Mouse (Mus musculus): Measurements from ENCODE around the gene Tcf3. TPM values are rescaled to one million over a fixed set of nuclear protein-coding genes. Genes with fewer than 3 reads are reported as not detected.
A peak's percentile ranks its signal among the peaks of the same experiment; 100 is the strongest.

Tcf3 gene
- total and polyA plus RNA-seq, 2 experiments from 2014 or later: 24.8 to 91.1 TPM

DNA sequence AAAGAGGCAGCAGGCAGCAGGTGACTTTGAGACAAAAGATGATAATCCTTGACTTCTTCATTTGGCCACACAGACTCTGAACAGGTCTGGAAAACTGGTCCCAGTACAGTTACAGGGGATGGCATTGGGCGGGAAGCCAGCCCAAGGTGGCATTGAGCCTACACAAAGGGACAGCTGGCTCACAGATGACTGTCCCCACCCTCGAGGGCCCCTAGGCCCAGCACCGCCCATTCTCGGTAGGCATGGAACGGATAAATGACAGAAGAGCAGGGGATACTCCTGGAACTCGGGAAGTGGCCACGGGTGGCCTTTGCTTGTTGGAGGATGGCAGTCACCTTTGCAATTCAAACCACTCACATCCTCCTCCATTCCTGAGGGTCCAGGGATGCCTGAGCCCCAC, 48.1 kb downstream of the Tcf3 start:
- peak overlapping the region; percentile 59 for H3K4me3 ChIP-seq (ENCODE audit: low read depth, low read length)
- H3K9ac ChIP-seq (replicated peaks; ENCODE audit: low read length, poor library complexity, severe bottlenecking): peak overlapping the region; percentile 99
- peaks cover 16% of the 10 kb centered on the region for H3K4me1 ChIP-seq (ENCODE audit: insufficient read depth, low read length)
- peak; percentile 55 for DNase-seq (ENCODE audit: low spot score)
- no peak for TF ChIP-seq CTCF (IDR thresholded peaks at IDR 0.05)
- 3% methylated on average over 7 of the region's 7 CpGs for WGBS
- H3K36me3 ChIP-seq (ENCODE audit: insufficient read depth, low read length): peaks cover 20% of the 10 kb centered on the region
- no peak for ATAC-seq (ENCODE audit: low FRiP score)
- H3K27ac ChIP-seq (ENCODE audit: low read depth, low read length): peak overlapping the region; percentile 96
- H3K4me2 ChIP-seq (ENCODE audit: low read depth, low read length, poor library complexity, severe bottlenecking): peak overlapping the region; percentile 94
- no peaks in the 10 kb centered on the region for H3K27me3 ChIP-seq (ENCODE audit: insufficient read depth, low read length)
- H3K9me3 ChIP-seq (ENCODE audit: low read length): no peaks in the 10 kb centered on the region

DNA sequence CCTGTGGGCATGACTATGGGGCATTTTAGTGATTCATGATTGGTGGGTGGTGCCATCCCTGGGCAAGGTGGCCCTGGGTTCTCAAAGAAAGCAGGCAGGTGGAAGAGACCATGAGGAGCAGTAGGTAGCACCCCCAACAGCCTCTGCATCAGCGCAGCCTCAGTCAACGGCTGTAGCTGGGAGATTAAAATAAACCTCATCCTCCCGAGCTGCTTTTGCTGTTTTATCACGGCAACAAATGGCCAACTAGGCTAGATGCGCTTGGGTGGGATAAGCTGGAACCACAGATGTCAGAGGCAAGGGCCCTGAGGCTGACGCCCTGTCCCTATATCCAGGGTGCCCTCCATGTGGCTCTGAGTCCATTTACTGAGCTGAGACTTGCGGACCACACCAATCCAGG, 48.7 kb downstream of the Tcf3 start:
- Histone ChIP-seq H3K27me3 (ENCODE audit: insufficient read depth, low read length) (no peaks in the 10 kb centered on the region), H3K4me2 (ENCODE audit: low read depth, low read length, poor library complexity, severe bottlenecking) (peak overlapping the region; percentile 94), H3K27ac (ENCODE audit: low read depth, low read length) (peak overlapping the region; percentile 96), H3K36me3 (ENCODE audit: insufficient read depth, low read length) (peaks cover 25% of the 10 kb centered on the region), H3K9ac (replicated peaks; ENCODE audit: low read length, poor library complexity, severe bottlenecking) (peak overlapping the region; percentile 99), H3K4me3 (ENCODE audit: low read depth, low read length) (peak overlapping the region; percentile 59), H3K4me1 (ENCODE audit: insufficient read depth, low read length) (peaks cover 16% of the 10 kb centered on the region), H3K9me3 (ENCODE audit: low read length) (no peaks in the 10 kb centered on the region)
- WGBS: 43% methylated on average over 7 of the region's 7 CpGs
- DNase-seq (ENCODE audit: low spot score) (no peak), ATAC-seq (ENCODE audit: low FRiP score) (no peak)
- TF ChIP-seq CTCF (IDR thresholded peaks at IDR 0.05): no peak

DNA sequence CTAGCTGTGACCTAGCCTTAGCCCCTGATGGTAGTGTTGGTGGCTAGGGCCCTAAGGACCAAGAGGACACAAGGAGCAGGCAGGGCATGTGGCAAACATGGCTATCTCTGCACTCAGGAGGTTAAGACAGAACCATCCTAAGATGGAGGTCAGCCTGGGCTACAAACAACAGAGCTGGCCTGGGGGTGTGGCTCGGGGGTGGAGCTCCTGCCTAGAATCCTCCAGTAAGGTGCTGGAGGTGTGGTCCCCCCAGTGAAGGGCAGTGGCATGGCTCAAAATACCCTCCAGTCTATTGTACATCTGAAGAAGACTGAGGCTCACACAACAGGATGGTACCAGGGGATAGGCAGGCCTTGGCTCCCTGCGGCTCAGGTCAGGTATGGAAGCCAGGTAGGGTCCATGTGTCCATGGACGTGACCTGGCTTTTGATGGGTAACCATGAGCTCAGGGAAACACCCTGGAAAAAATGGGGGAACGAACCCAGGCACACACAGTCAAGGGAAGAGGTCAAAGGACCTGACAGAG, 49.3 kb downstream of the Tcf3 start:
- WGBS: 83% methylated on average over 4 of the region's 4 CpGs
- H3K4me2 ChIP-seq (ENCODE audit: low read depth, low read length, poor library complexity, severe bottlenecking): peak overlapping the region; percentile 94
- H3K9ac ChIP-seq (replicated peaks; ENCODE audit: low read length, poor library complexity, severe bottlenecking): peak overlapping the region; percentile 99
- no peaks in the 10 kb centered on the region for H3K9me3 ChIP-seq (ENCODE audit: low read length)
- no peaks in the 10 kb centered on the region for H3K27me3 ChIP-seq (ENCODE audit: insufficient read depth, low read length)
- peaks cover 31% of the 10 kb centered on the region for H3K36me3 ChIP-seq (ENCODE audit: insufficient read depth, low read length)
- peak overlapping the region; percentile 59 for H3K4me3 ChIP-seq (ENCODE audit: low read depth, low read length)
- peak overlapping the region; percentile 96; the same call in 1 of the 2 replicates for H3K27ac ChIP-seq (ENCODE audit: low read depth, low read length)
- ATAC-seq (ENCODE audit: low FRiP score) (no peak), DNase-seq (ENCODE audit: low spot score) (no peak)
- peaks cover 16% of the 10 kb centered on the region for H3K4me1 ChIP-seq (ENCODE audit: insufficient read depth, low read length)
- no peak for TF ChIP-seq CTCF (IDR thresholded peaks at IDR 0.05)

DNA sequence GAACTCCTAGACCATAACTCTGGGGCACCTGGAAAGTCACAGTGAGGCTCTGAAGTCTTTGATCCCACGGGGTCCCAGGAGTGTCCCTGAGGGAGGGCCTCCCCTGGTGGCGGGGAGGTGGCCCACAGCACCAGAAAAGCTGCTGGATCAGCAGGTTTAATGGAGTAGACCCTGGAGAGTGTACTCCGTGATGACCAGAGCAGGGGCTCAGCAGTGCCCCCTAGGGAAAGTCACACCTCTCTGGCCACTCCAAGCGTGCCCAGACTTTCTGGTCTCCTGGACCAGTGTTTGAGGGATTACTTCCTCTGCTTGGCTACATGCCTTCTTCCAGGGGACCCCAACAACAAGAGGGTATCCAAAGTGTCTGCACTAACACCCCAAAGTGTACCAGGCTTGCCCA, 50.0 kb downstream of the Tcf3 start:
- H3K4me2 ChIP-seq (ENCODE audit: low read depth, low read length, poor library complexity, severe bottlenecking): peak overlapping the region; percentile 94
- peaks cover 31% of the 10 kb centered on the region for H3K36me3 ChIP-seq (ENCODE audit: insufficient read depth, low read length)
- WGBS: 51% methylated on average over 4 of the region's 4 CpGs
- peak overlapping the region; percentile 59 for H3K4me3 ChIP-seq (ENCODE audit: low read depth, low read length)
- no peaks in the 10 kb centered on the region for H3K27me3 ChIP-seq (ENCODE audit: insufficient read depth, low read length)
- peak overlapping the region; percentile 99 for H3K9ac ChIP-seq (replicated peaks; ENCODE audit: low read length, poor library complexity, severe bottlenecking)
- ATAC-seq (ENCODE audit: low FRiP score) (no peak), DNase-seq (ENCODE audit: low spot score) (no peak)
- no peak overlapping the region for H3K27ac ChIP-seq (ENCODE audit: low read depth, low read length)
- peak; percentile 47 for TF ChIP-seq CTCF (IDR thresholded peaks at IDR 0.05)
- no peaks in the 10 kb centered on the region for H3K9me3 ChIP-seq (ENCODE audit: low read length)
- peaks cover 14% of the 10 kb centered on the region for H3K4me1 ChIP-seq (ENCODE audit: insufficient read depth, low read length)

DNA sequence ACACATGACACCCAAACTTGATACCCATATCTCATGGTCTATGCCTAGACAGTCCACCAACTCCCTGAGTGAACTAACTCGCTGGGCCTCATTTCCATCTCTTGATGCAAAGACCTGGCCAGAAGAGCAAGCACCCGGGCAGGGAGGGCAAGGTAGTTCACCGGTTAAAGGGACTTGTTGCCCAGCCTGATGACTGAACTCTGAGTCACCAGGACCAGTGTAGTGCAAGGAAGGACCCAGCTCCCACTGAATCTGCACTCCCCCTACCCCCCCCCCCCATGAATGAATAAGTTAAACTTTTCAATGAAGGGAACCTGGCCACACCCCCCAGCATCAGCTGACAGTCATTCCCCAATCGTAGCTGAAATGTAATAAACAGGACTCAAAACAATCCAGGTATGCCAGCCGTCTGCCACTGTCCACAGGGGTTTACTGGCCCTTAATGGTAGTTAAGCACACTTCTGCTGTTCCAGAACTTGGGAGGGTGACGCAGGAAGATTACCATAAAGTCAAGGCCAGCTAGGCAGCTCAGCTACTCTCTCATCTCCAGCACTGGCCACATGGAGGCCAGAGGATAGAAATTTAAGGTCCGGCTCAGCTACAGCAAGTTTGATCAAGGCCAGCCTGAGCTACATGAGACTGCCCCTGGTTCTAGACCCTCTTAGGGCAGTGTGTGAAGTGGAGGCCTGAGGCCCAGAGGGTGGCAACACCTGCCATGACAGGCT, 50.6 kb downstream of the Tcf3 start:
- H3K36me3 ChIP-seq (ENCODE audit: insufficient read depth, low read length): peaks cover 31% of the 10 kb centered on the region
- no peak overlapping the region for H3K27ac ChIP-seq (ENCODE audit: low read depth, low read length)
- H3K4me3 ChIP-seq (ENCODE audit: low read depth, low read length): peak overlapping the region; percentile 59; the same call in 1 of the 2 replicates
- TF ChIP-seq CTCF (IDR thresholded peaks at IDR 0.05): no peak
- ATAC-seq (ENCODE audit: low FRiP score) (no peak), DNase-seq (ENCODE audit: low spot score) (no peak)
- H3K4me1 ChIP-seq (ENCODE audit: insufficient read depth, low read length): peaks cover 10% of the 10 kb centered on the region; the same call in 1 of the 2 replicates
- no peaks in the 10 kb centered on the region for H3K9me3 ChIP-seq (ENCODE audit: low read length)
- peak overlapping the region; percentile 94 for H3K4me2 ChIP-seq (ENCODE audit: low read depth, low read length, poor library complexity, severe bottlenecking)
- 72% methylated on average over 7 of the region's 7 CpGs for WGBS
- no peak overlapping the region for H3K9ac ChIP-seq (replicated peaks; ENCODE audit: low read length, poor library complexity, severe bottlenecking)
- no peaks in the 10 kb centered on the region for H3K27me3 ChIP-seq (ENCODE audit: insufficient read depth, low read length)

DNA sequence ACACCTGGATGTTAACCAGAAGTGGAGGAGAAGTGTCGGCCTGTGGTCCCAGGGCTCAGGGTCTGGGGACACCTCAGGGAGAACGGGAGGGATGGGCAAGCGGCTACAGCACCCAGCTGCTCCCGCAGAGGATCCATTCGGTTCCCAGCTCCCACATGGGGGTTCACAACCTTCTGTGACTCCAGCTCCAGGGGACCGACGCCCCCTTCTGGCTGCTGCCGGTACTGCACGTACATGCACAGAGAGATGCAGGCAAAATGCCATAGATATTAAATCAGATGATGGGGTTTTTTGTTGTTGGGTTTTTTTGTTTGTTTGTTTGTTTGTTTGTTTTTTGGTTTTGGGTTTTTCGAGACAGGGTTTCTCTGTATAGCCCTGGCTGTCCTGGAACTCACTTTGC, 55.7 kb downstream of the Tcf3 start:
- Histone ChIP-seq H3K4me2 (ENCODE audit: low read depth, low read length, poor library complexity, severe bottlenecking) (no peak overlapping the region), H3K27me3 (ENCODE audit: insufficient read depth, low read length) (no peaks in the 10 kb centered on the region), H3K9me3 (ENCODE audit: low read length) (no peaks in the 10 kb centered on the region), H3K9ac (replicated peaks; ENCODE audit: low read length, poor library complexity, severe bottlenecking) (no peak overlapping the region), H3K4me3 (ENCODE audit: low read depth, low read length) (no peak overlapping the region), H3K27ac (ENCODE audit: low read depth, low read length) (no peak overlapping the region), H3K4me1 (ENCODE audit: insufficient read depth, low read length) (0 out of 2 replicates have a peak, but pooled peaks cover under 1% of the 10 kb centered on the region), H3K36me3 (ENCODE audit: insufficient read depth, low read length) (peaks cover 31% of the 10 kb centered on the region)
- ATAC-seq (ENCODE audit: low FRiP score) (no peak), DNase-seq (ENCODE audit: low spot score) (no peak)
- peak; percentile 72 for TF ChIP-seq CTCF (IDR thresholded peaks at IDR 0.05)
- WGBS: 49% methylated on average over 10 of the region's 10 CpGs

Measured in midbrain, postnatal 0 days (tissue).